Mouse (Mus musculus): ENCODE measurements around the gene Pygo2.

GRCm38 (mm10) chr3:89396654-89397005 lies 33.4 kb upstream of the Pygo2 start:
- TF ChIP-seq CTCF (IDR thresholded peaks at IDR 0.05; ENCODE audit: low read depth) (no peak), EP300 (IDR thresholded peaks at IDR 0.05; ENCODE audit: low read depth) (no peak)
